Mouse (Mus musculus) cortical plate, adult 2 months (tissue): ENCODE data around the gene Dbnl.

Experiments used
- CTCF ChIP-seq: fragments of 200-500 bp; IDR thresholded peaks from 2 replicates; pipeline ENCODE4 v1.5.1; 2011; ENCODE audit warnings: mild to moderate bottlenecking, control low read depth, low read length; ENCODE audit not compliant: insufficient read depth; ENCODE audit errors: extremely low read depth
- POLR2A ChIP-seq: fragments of 200-500 bp; IDR thresholded peaks from 2 replicates; pipeline ENCODE4 v1.6.1; 2011; ENCODE audit warnings: mild to moderate bottlenecking, low read length, control low read depth; ENCODE audit not compliant: insufficient read depth; ENCODE audit errors: extremely low read depth

DNA sequence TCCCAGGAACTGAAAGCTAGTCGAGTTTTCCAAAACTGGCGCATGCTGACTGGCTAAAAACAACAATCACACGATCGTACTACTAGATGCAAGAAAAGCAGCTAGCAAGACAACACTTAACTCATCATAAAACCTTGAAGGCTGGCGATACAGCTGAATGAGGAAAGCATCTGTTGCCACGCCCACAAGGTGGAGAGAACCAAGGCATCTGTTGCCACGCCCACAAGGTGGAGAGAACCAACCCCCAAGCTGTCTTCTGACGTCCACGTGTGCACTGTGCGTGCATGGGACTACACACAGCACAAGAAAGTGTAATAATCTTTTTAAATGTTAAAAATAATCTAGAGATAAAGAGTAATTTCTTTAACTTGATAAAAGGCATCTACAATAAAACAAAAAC lies 25.1 kb downstream of the Dbnl start:
- TF ChIP-seq CTCF (no peak), POLR2A (no peak)
